Mouse (Mus musculus) liver, adult 2 months (tissue): ENCODE measurements around the gene Scarb1. TPM values are rescaled to one million over a fixed set of nuclear protein-coding genes. Genes with fewer than 3 reads are reported as not detected.

ENCODE experiments used
- DNase-seq: peaks from one replicate; pipeline ENCODE4 v3.0.0-alpha.2; 2011; ENCODE audit warnings: low read depth, low spot score; ENCODE audit errors: extremely low read depth
- H3K27ac ChIP-seq: fragments of 200-500 bp; replicated peaks from 2 replicates; pipeline ENCODE4 v1.5.1; 2012; ENCODE audit warnings: low read depth, mild to moderate bottlenecking, control low read depth, inconsistent platforms, low read length; ENCODE audit not compliant: insufficient read depth
- H3K27me3 ChIP-seq: fragments of 200-500 bp; 2 replicates; pipeline ENCODE4 v1.6.1; 2012; ENCODE audit warnings: mild to moderate bottlenecking, moderate library complexity, low read length, inconsistent platforms; ENCODE audit not compliant: control insufficient read depth, insufficient read depth
- H3K36me3 ChIP-seq: fragments of 200-500 bp; 2 replicates; pipeline ENCODE4 v1.6.1; 2012; ENCODE audit warnings: low read length, inconsistent platforms; ENCODE audit not compliant: control insufficient read depth, insufficient read depth
- H3K4me1 ChIP-seq: fragments of 200-500 bp; 2 replicates; pipeline ENCODE4 v1.6.1; 2011; ENCODE audit warnings: low read length; ENCODE audit not compliant: control insufficient read depth, insufficient read depth
- H3K4me3 ChIP-seq: fragments of 200-500 bp; 2 replicates; pipeline ENCODE4 v1.5.1; 2011; ENCODE audit warnings: low read depth, mild to moderate bottlenecking, control low read depth, low read length, moderate library complexity; ENCODE audit not compliant: insufficient read depth
- H3K79me2 ChIP-seq: fragments of 200-500 bp; 2 replicates; pipeline ENCODE4 v1.6.1; 2012; ENCODE audit warnings: inconsistent platforms, mild to moderate bottlenecking, low read length, moderate library complexity; ENCODE audit not compliant: control insufficient read depth, insufficient read depth
- H3K9ac ChIP-seq: fragments of 200-500 bp; 2 replicates; pipeline ENCODE4 v1.6.1; 2012; ENCODE audit warnings: low read depth, mild to moderate bottlenecking, control low read depth, inconsistent platforms, low read length
- CTCF ChIP-seq: fragments of 200-500 bp; IDR thresholded peaks from 2 replicates; pipeline ENCODE4 v1.5.1; 2011; ENCODE audit warnings: low read depth, low read length, control low read depth
- POLR2A ChIP-seq: fragments of 200-500 bp; IDR thresholded peaks from 2 replicates; pipeline ENCODE4 v1.6.1; 2011; ENCODE audit warnings: low read length, control low read depth; ENCODE audit not compliant: insufficient read depth; ENCODE audit errors: extremely low read depth
- WGBS: fragments of 180-500 bp; shearing (Covaris S2); methylation state at CpG from one replicate; pipeline ENCODE4 v1.1.7; 2018; 5-methylcytosine and 5-hydroxymethylcytosine counted together
- polyA plus RNA-seq: library from polyadenylated mRNA; depleted of rRNA; stranded (reverse); fragments of >200 nt; gene quantifications from 2 replicates; pipeline ENCODE4 v1.2.3, GENCODE M21; 2012
- total RNA-seq: library from RNA; depleted of rRNA; stranded (reverse); fragments of >200 nt; gene quantifications from 2 replicates; pipeline ENCODE4 v1.2.3, GENCODE M21; 2014

The Scarb1 gene
- total and polyA plus RNA-seq, 2 experiments = 72.4 to 189 TPM

DNA sequence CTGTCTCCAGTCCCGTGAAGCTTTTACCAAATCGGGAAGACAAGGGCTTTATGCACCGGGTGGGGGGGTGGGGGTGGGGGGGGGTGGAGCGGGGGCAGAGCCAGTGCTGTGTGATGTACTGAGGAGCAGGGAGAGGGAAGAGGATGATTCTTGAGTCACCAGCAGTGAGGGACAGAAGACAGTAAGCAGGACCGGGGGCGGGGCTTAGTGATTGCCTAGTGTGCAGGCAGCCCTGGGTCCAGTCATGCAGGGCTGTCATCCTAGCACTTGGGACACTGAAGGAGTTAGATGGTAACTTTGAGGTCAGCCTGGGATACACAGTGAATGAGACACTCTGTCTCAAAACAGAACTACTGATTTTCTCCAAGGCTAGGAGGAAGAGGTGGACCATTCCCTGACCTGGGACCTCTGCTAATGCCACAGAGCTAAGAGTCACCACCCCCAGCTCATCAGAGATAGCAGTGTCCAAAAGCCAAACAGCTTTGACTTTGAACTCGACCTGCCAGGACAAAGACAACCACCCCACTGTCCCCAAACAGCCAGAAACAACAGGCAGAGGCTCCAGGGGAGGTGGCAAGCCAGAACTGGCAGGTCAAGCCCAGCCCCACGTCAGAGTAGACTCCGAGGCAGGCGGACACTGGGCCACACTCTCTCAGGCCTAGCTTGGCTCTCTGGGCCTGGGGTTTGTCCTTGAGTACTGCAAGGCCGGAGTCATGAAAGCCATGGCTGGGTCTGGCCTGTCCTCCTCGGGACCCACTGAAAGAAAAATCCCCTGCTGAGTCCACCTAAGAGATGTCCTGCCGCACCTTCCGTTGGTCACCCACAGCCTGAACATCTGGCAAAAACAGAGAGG, 35.4 kb downstream of the Scarb1 start:
- peak overlapping the region; percentile 85 for H3K27ac ChIP-seq
- DNase-seq = peak; percentile 97

DNA sequence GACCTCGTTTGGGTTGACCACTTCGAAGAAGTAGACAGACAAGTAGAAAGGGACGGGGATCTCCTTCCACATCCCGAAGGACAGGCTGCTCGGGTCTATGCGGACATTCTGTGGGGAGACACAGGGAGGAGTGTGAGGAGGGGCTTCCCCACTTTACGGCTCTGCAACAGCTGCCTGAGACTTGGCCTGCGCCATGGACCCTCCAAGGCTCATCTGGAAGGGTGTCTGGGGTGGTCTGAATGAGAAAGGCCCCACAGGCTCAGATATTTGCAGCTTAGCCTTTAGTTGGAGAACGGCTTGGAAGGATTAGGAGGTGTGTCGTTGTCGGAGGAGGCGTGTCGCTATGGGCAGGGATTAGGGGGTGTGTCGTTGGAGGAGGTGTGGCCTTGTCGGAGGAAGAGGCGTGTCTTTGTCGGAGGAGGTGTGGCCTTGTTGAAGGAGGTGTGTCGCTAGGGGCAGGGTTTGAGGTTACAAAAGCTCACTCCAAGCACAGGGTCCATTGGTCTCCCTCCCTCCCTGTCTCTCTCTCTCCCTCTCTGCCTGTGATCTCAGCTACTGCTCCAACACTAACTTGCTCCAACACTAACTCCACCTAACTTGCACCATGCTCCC, 36.5 kb downstream of the Scarb1 start:
- no peak overlapping the region; the same call in 1 of the 2 replicates for H3K27ac ChIP-seq
- 48% methylated on average over 18 of the region's 18 CpGs for WGBS
- no peak overlapping the region for H3K4me3 ChIP-seq
- no peaks in the 10 kb centered on the region for H3K27me3 ChIP-seq
- H3K36me3 ChIP-seq = peaks cover 20% of the 10 kb centered on the region
- DNase-seq = peak; percentile 91
- TF ChIP-seq CTCF (no peak), POLR2A (no peak)
- peaks cover 8% of the 10 kb centered on the region; the same call in 1 of the 2 replicates for H3K79me2 ChIP-seq
- peaks cover 26% of the 10 kb centered on the region for H3K4me1 ChIP-seq
- H3K9ac ChIP-seq = no peak overlapping the region

More for the DNA sequence above, 35.4 kb downstream of the Scarb1 start:
- H3K9ac ChIP-seq = peak overlapping the region; percentile 43
- peaks cover 36% of the 10 kb centered on the region for H3K4me1 ChIP-seq
- 22% methylated on average over 14 of the region's 14 CpGs for whole genome bisulfite sequencing
- H3K79me2 ChIP-seq = peaks cover 19% of the 10 kb centered on the region; the same call in 1 of the 2 replicates
- H3K4me3 ChIP-seq = peak overlapping the region; percentile 1
- TF ChIP-seq CTCF = no peak
- no peak for TF ChIP-seq POLR2A
- H3K27me3 ChIP-seq = no peaks in the 10 kb centered on the region
- peaks cover 9% of the 10 kb centered on the region; the same call in 1 of the 2 replicates for H3K36me3 ChIP-seq

DNA sequence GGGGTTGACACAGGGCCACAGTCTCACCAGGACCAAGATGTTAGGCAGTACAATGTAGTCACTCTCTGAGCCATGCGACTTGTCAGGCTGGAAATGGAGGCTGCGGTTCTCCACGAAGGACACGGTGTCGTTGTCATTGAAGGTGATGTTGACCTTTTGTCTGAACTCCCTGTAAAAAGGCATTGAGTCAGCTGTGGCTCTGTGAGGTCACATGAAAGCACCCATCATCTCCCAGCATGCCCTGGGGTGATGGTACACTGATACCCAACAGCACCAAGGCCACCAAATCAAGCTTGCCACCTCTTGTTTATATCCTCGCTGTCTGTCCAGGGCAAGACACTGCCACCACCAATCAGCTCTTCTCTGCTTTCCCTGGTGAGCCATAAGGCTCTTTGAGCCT, 37.8 kb downstream of the Scarb1 start:
- peaks cover 23% of the 10 kb centered on the region for H3K4me1 ChIP-seq
- H3K4me3 ChIP-seq = no peak overlapping the region
- peaks cover 2% of the 10 kb centered on the region; the same call in 1 of the 2 replicates for H3K79me2 ChIP-seq
- no peaks in the 10 kb centered on the region for H3K27me3 ChIP-seq
- DNase-seq = no peak
- no peak overlapping the region for H3K27ac ChIP-seq
- 91% methylated on average over 6 of the region's 6 CpGs for WGBS
- TF ChIP-seq CTCF (no peak), POLR2A (no peak)
- H3K36me3 ChIP-seq = peaks cover 27% of the 10 kb centered on the region
- no peak overlapping the region for H3K9ac ChIP-seq

DNA sequence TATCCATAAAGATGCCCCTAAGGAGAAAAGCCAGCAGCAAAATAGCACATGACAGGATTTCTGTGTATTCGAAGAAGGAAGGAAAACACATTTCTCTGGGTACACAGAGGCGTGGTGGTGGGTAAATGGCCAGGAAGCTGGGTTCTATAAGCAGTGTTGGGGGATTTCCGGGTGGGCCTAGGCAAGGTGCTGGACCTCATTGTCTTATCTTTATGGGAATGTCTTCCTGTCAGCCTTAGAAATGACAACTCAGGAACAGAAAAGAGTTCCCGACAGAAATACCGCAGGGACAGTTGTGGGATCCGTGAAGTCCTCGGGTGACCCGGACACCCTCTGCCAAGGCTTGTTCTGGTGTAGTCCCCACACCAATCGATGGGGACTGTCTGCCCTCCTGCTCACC, 42.7 kb downstream of the Scarb1 start:
- WGBS = 87% methylated on average over 9 of the region's 9 CpGs
- Histone ChIP-seq H3K9ac (no peak overlapping the region), H3K27ac (no peak overlapping the region), H3K4me1 (no peaks in the 10 kb centered on the region), H3K27me3 (no peaks in the 10 kb centered on the region), H3K36me3 (peaks cover 48% of the 10 kb centered on the region), H3K4me3 (no peak overlapping the region), H3K79me2 (no peaks in the 10 kb centered on the region)
- no peak for DNase-seq
- TF ChIP-seq POLR2A (no peak), CTCF (no peak)

DNA sequence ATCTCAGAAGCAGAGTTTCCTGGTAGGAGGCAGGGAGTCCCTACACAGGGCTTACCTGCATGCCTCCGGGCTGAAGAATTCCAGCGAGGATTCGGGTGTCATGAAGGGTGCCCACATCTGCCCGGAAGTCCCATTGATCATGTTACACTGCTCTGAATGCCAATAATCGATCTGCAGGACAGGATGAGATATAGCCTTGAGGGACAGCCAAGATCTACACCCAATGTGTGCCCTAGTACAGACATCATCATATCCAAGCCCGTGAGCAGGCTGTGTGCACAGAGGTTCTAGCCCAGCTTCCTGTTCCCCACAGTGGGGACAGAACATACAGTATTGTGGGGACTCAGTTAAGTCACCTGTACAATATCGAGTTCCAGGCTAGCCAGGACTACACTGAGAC, 43.7 kb downstream of the Scarb1 start:
- H3K4me3 ChIP-seq = no peak overlapping the region
- H3K27ac ChIP-seq = no peak overlapping the region
- H3K9ac ChIP-seq = no peak overlapping the region
- no peaks in the 10 kb centered on the region for H3K79me2 ChIP-seq
- H3K36me3 ChIP-seq = peaks cover 47% of the 10 kb centered on the region
- no peaks in the 10 kb centered on the region for H3K27me3 ChIP-seq
- no peak for TF ChIP-seq CTCF
- no peak for TF ChIP-seq POLR2A
- no peaks in the 10 kb centered on the region for H3K4me1 ChIP-seq
- 38% methylated on average over 7 of the region's 7 CpGs for WGBS
- DNase-seq = peak; percentile 94
